Mouse (Mus musculus): ENCODE data around the gene D430041D05Rik. TPM values are rescaled to one million over a fixed set of nuclear protein-coding genes. Genes with fewer than 3 reads are reported as not detected.

The D430041D05Rik gene
- total and polyA plus RNA-seq, 2 experiments from 2014 or later: 7.6 to 45.8 TPM

DNA sequence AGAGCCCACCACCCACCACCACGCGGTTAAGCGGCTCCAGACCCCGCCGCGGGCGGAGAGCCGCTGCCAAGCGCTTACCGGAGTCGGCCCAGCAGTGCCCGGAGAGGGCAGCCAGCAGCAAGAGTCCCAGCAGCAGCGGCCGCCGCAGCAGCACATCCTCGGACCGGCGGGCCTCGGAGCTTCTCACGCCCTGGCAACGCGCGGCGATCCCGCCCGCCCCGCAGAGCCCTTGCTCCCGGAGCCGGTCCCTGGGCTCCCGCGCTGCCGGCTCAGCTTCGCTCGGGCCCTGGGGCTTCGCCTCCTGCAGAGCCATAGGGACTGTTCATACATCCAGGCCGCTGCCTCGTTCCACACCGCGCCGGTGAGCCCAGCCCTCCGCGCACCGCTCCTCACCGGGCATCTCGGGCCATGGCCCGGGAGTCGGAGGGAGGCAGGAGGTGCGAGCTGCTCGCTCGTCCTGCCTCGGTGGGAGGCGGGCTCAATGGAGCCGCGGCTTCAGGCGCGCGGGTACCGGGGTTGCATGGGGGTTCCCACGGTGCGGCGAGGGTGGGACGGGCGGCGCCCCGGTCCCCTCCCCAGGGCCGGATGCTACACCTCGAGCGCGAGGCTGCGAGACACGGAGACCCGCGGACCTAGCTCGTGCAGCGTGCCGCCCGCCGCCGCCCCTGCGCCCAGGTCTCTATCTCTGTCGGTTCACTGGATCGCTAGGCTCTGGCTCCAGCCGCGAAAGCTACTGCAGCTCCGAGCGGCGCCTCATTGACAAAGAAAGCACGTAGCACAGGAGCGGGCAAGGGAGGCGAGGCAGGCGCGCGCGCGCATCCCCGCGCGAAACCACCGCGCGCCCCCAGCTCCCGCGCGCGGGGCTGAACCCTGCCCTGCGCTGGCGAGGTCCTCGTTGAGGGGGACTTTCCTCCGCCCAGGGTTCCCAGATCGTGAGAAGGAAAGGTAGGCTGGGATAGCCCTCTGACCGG is 677 bp downstream of the D430041D05Rik start:
- peak; percentile 91 for ATAC-seq
- under 1% methylated on average over 111 of the region's 111 CpGs for WGBS

DNA sequence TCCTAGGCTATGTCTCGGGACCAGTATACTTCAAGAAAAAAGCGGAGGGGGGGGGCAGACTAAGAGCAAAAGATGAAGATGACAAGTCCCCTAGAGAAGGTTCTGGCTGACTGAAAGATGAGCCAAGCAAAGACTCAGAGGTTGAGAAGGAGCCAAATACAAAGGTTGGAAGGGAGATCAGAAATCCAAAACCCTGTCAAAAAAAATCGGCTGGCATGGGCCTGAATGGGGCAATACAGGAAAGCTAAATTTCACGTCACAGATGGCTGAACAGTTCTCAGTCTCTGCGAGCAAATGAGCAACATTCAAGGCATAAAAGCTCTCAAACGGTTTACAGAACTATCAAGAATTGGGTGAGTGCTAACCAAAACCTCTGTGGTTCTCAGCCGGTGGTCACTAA is 2.5 kb downstream of the D430041D05Rik start:
- TF ChIP-seq CTCF (IDR thresholded peaks at IDR 0.05; ENCODE audit: low read depth): no peak
- no peak for DNase-seq (ENCODE audit: low spot score)
- WGBS: 59% methylated on average over 7 of the region's 7 CpGs
- H3K27me3 ChIP-seq (ENCODE audit: insufficient read depth, low read length): no peaks in the 10 kb centered on the region
- H3K36me3 ChIP-seq (ENCODE audit: insufficient read depth, low read length): no peaks in the 10 kb centered on the region
- H3K9me3 ChIP-seq (ENCODE audit: low read length): no peaks in the 10 kb centered on the region
- H3K4me1 ChIP-seq (ENCODE audit: insufficient read depth, low read length): peaks cover 17% of the 10 kb centered on the region
- H3K27ac ChIP-seq: no peak overlapping the region
- ATAC-seq: no peak
- peak overlapping the region; percentile 79 for H3K4me3 ChIP-seq (ENCODE audit: low read length)
- no peak overlapping the region for H3K9ac ChIP-seq (replicated peaks; ENCODE audit: low read length)
- peak overlapping the region; percentile 79 for H3K4me2 ChIP-seq (ENCODE audit: low read depth, low read length)

More for the DNA sequence above, 677 bp downstream of the D430041D05Rik start:
- no peaks in the 10 kb centered on the region for H3K36me3 ChIP-seq (ENCODE audit: insufficient read depth, low read length)
- TF ChIP-seq CTCF (IDR thresholded peaks at IDR 0.05; ENCODE audit: low read depth): no peak
- H3K4me3 ChIP-seq (ENCODE audit: low read length): peak overlapping the region; percentile 79
- H3K27ac ChIP-seq: peak overlapping the region; percentile 87
- peaks cover 17% of the 10 kb centered on the region for H3K4me1 ChIP-seq (ENCODE audit: insufficient read depth, low read length)
- no peaks in the 10 kb centered on the region for H3K27me3 ChIP-seq (ENCODE audit: insufficient read depth, low read length)
- no peaks in the 10 kb centered on the region for H3K9me3 ChIP-seq (ENCODE audit: low read length)
- peak overlapping the region; percentile 79 for H3K4me2 ChIP-seq (ENCODE audit: low read depth, low read length)
- peak overlapping the region; percentile 90 for H3K9ac ChIP-seq (replicated peaks; ENCODE audit: low read length)
- peak; percentile 86 for DNase-seq (ENCODE audit: low spot score)

DNA sequence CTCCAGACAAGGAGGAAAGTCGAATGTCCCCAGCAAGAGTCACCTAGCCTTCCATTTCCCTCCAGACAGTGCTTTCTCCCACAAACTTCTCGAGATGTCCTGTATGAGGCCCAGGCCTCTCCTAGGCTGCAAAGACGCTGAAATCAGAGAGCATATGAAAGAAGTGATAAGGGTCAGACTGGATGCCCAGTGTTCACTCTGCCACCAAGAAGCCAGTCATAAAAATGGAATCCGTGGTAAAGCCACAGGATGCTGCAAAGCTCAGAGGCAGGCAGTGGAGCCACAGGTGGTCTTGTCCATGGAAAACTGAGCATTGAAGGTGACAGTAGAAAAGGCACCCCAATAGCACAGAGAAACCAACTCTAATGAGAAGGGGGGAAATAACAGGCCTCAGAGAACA is 2.9 kb downstream of the D430041D05Rik start:
- 59% methylated on average over 4 of the region's 4 CpGs for WGBS
- no peak overlapping the region for H3K9ac ChIP-seq (replicated peaks; ENCODE audit: low read length)
- TF ChIP-seq CTCF (IDR thresholded peaks at IDR 0.05; ENCODE audit: low read depth): no peak
- peaks cover 17% of the 10 kb centered on the region for H3K4me1 ChIP-seq (ENCODE audit: insufficient read depth, low read length)
- DNase-seq (ENCODE audit: low spot score) (no peak), ATAC-seq (no peak)
- no peak overlapping the region for H3K27ac ChIP-seq
- H3K27me3 ChIP-seq (ENCODE audit: insufficient read depth, low read length): no peaks in the 10 kb centered on the region
- no peaks in the 10 kb centered on the region for H3K36me3 ChIP-seq (ENCODE audit: insufficient read depth, low read length)
- H3K9me3 ChIP-seq (ENCODE audit: low read length): no peaks in the 10 kb centered on the region
- H3K4me3 ChIP-seq (ENCODE audit: low read length): peak overlapping the region; percentile 79
- H3K4me2 ChIP-seq (ENCODE audit: low read depth, low read length): peak overlapping the region; percentile 79

DNA sequence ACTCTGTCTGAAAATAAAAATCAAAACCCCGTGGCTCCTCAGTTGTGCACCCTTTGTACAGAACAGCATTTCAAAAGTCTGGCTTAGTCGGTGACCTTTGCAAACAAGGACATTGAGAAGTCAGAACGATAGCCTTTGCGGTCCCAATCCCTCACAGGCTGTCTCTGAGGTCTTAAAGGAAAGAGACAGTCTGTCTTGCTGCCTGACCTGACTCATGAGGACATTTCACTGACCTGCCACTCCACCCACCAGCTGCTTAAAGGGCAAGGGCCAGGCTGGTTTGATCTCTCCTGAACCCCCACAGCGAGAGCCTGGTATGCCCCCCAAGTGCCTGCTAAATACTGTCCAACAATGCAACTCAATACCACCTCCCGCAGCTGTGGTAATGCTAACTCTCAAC is 6.8 kb downstream of the D430041D05Rik start:
- no peaks in the 10 kb centered on the region for H3K36me3 ChIP-seq (ENCODE audit: insufficient read depth, low read length)
- H3K4me1 ChIP-seq (ENCODE audit: insufficient read depth, low read length): peaks cover 17% of the 10 kb centered on the region
- H3K4me3 ChIP-seq (ENCODE audit: low read length): no peak overlapping the region
- H3K9ac ChIP-seq (replicated peaks; ENCODE audit: low read length): no peak overlapping the region
- no peaks in the 10 kb centered on the region for H3K27me3 ChIP-seq (ENCODE audit: insufficient read depth, low read length)
- no peak for ATAC-seq
- DNase-seq (ENCODE audit: low spot score): no peak
- 83% methylated on average over 6 of the region's 6 CpGs for WGBS
- H3K4me2 ChIP-seq (ENCODE audit: low read depth, low read length): no peak overlapping the region
- no peak overlapping the region for H3K27ac ChIP-seq
- no peak for TF ChIP-seq CTCF (IDR thresholded peaks at IDR 0.05; ENCODE audit: low read depth)
- no peaks in the 10 kb centered on the region for H3K9me3 ChIP-seq (ENCODE audit: low read length)

DNA sequence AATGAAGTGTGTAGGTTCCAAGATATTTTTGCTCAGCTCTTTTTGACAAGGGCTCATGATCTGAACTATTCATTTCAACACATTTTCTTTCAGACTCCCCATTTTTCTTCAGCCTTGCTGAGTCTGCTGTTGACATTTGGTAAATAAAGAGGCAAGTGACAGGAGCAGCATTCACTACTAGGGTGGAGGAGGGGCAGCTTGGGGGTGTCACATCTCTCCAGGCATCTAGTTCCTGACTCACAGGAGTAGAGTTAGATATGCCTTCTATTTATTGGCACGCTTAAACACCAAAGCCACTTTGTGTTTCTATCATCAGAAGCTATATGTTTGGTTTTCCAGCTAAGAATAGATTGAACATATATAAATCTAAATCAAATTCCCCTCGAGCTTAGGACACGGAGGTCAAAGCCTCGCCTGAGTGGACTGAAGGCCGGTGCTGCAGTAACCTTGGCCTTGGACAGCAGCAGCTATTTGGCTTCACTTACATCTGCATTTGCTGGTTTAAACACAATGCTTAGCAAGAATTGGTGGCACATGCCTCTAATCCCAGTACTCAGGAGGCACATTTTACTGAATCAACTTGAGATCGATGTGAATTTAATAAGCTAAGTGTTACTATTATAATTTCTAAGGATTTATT is 12.0 kb downstream of the D430041D05Rik start:
- no peak overlapping the region for H3K9ac ChIP-seq (replicated peaks; ENCODE audit: low read length)
- H3K27me3 ChIP-seq (ENCODE audit: insufficient read depth, low read length): no peaks in the 10 kb centered on the region
- no peak for TF ChIP-seq CTCF (IDR thresholded peaks at IDR 0.05; ENCODE audit: low read depth)
- H3K36me3 ChIP-seq (ENCODE audit: insufficient read depth, low read length): no peaks in the 10 kb centered on the region
- no peak overlapping the region for H3K4me3 ChIP-seq (ENCODE audit: low read length)
- no peak for ATAC-seq
- WGBS: 85% methylated on average over 6 of the region's 6 CpGs
- no peak overlapping the region for H3K4me2 ChIP-seq (ENCODE audit: low read depth, low read length)
- H3K9me3 ChIP-seq (ENCODE audit: low read length): no peaks in the 10 kb centered on the region
- no peak overlapping the region for H3K27ac ChIP-seq
- no peak for DNase-seq (ENCODE audit: low spot score)
- H3K4me1 ChIP-seq (ENCODE audit: insufficient read depth, low read length): no peaks in the 10 kb centered on the region

DNA sequence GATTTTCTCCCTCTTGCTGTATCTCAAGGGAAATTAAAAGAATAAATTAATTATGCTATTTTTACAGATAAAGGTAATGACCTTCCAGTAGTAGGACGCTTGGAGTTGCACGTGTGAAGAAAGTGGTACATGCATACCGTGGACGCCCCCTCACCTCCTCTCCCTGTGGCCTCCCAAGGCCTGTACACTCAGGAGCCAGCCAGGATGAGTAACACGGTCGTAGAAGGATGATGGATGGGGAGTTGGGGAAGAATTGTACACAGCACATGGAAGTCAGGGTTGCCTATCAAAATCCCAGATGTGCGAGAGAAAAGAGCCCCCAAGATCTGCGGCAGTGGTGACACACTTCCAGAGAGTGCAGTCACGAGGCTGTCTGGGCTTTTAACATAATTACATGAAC is 14.9 kb downstream of the D430041D05Rik start:
- no peak overlapping the region for H3K9ac ChIP-seq (replicated peaks; ENCODE audit: low read length)
- ATAC-seq (no peak), DNase-seq (ENCODE audit: low spot score) (no peak)
- TF ChIP-seq CTCF (IDR thresholded peaks at IDR 0.05; ENCODE audit: low read depth): no peak
- 75% methylated on average over 9 of the region's 9 CpGs for WGBS
- H3K27ac ChIP-seq: no peak overlapping the region
- no peak overlapping the region for H3K4me2 ChIP-seq (ENCODE audit: low read depth, low read length)
- no peaks in the 10 kb centered on the region for H3K4me1 ChIP-seq (ENCODE audit: insufficient read depth, low read length)
- H3K4me3 ChIP-seq (ENCODE audit: low read length): no peak overlapping the region
- H3K9me3 ChIP-seq (ENCODE audit: low read length): no peaks in the 10 kb centered on the region
- no peaks in the 10 kb centered on the region for H3K27me3 ChIP-seq (ENCODE audit: insufficient read depth, low read length)
- no peaks in the 10 kb centered on the region for H3K36me3 ChIP-seq (ENCODE audit: insufficient read depth, low read length)

All from hindbrain, postnatal 0 days (tissue).